In genomic region chr11:54437823-54438337, GRCm38 (mm10) we compare ENCODE assay signal across 8 mouse cellular contexts. TPM values are rescaled to one million over a fixed set of nuclear protein-coding genes. Genes with fewer than 3 reads are reported as not detected.
DNase-seq lines count a peak whose midpoint lies in the region; ATAC-seq and TF ChIP-seq lines count a peak whose summit lies in the region.

Fnip1 (plus strand) TSS chr11:54438199.

- ATAC-seq in lung, postnatal 0 days, result peak; percentile 95

- no peaks in the 10 kb centered on the region for H3K27me3 ChIP-seq in hindbrain, embryonic 10.5 days (ENCODE audit: insufficient read depth, poor library complexity, severe bottlenecking)
- H3K27me3 ChIP-seq in lung, postnatal 0 days (replicated peaks; ENCODE audit: insufficient read depth, low read length), result no peaks in the 10 kb centered on the region

- H3K9me3 ChIP-seq in hindbrain, embryonic 10.5 days, result no peaks in the 10 kb centered on the region
- H3K9me3 ChIP-seq in lung, postnatal 0 days (ENCODE audit: low read length), result no peaks in the 10 kb centered on the region

- H3K4me3 ChIP-seq in hindbrain, embryonic 10.5 days, result peak within 1 kb of the TSS; percentile 91
- peak within 1 kb of the TSS; percentile 83 for H3K4me3 ChIP-seq in lung, postnatal 0 days (ENCODE audit: low read depth, low read length)

- H3K9ac ChIP-seq in lung, postnatal 0 days (replicated peaks; ENCODE audit: low read depth), result peak within 1 kb of the TSS; percentile 86

- H3K27ac ChIP-seq in hindbrain, embryonic 10.5 days, result peak within 1 kb of the TSS; percentile 97
- peak within 1 kb of the TSS; percentile 91 for H3K27ac ChIP-seq in lung, postnatal 0 days (ENCODE audit: low read length)

- peaks cover 18% of the 10 kb centered on the region for H3K4me1 ChIP-seq in hindbrain, embryonic 10.5 days (replicated peaks)
- 0 out of 2 replicates have a peak, but pooled peaks cover 3% of the 10 kb centered on the region for H3K4me1 ChIP-seq in lung, postnatal 0 days (ENCODE audit: insufficient read depth, low read depth, low read length)

- TF ChIP-seq EP300 in lung, postnatal 0 days (IDR thresholded peaks at IDR 0.05), result no peak

- TF ChIP-seq CTCF in lung, postnatal 0 days (IDR thresholded peaks at IDR 0.05), result no peak

- H3K4me2 ChIP-seq in lung, postnatal 0 days (replicated peaks; ENCODE audit: low read depth, low read length), result peak within 1 kb of the TSS; percentile 65

- WGBS in hindbrain, embryonic 10.5 days, result 1% methylated on average over 47 of the region's 47 CpGs
- 1% methylated on average over 27 of the region's 47 CpGs for WGBS in lung, postnatal 0 days

- H3K36me3 ChIP-seq in hindbrain, embryonic 10.5 days, result no peaks in the 10 kb centered on the region
- H3K36me3 ChIP-seq in lung, postnatal 0 days (ENCODE audit: insufficient read depth, low read length), result no peaks in the 10 kb centered on the region

- peak; percentile 73 for DNase-seq in MEL-GATA-1-ER (ENCODE audit: extremely low read depth, low read depth)
- DNase-seq in cerebellum, adult 8-10 months, result peak; percentile 91
- peak; percentile 89 for DNase-seq in forelimb bud, embryonic 11.5 days (ENCODE audit: low read depth, low spot score)
- DNase-seq in hindbrain, embryonic 10.5 days (ENCODE audit: low spot score), result peak; percentile 96
- peak; percentile 95 for DNase-seq in layer of hippocampus, adult 9-11 months
- peak; percentile 96 for DNase-seq in lung, postnatal 0 days (ENCODE audit: low spot score)
- peak; percentile 89 for DNase-seq in ovary, postnatal 14 days (ENCODE audit: low spot score)
- peak; percentile 97 for DNase-seq in thymus, postnatal 14 days

RNA-seq across cellular contexts. Expression of gene Fnip1, which starts in this region (rescaled TPM):
- 7.5 and 8.4 TPM in 2 replicates for polyA plus RNA-seq in hindbrain, embryonic 10.5 days (2016; fragmentation: Nextera tagmentation; extraction: Ambion mirVana)
- polyA plus RNA-seq in lung, postnatal 0 days (2015; fragmentation: Nextera tagmentation; extraction: Ambion mirVana), result 8.2 and 9.2 TPM in 2 replicates

Comparison
In these comparisons a context has a peak if more than half of its experiments do, and no peak if none do; other contexts are left out.
1. Peak in every context shown above with its lines: DNase-seq, ATAC-seq, H3K4me3 ChIP-seq and H3K27ac ChIP-seq.